Mouse (Mus musculus) skeletal muscle tissue, adult 2 months (tissue): ENCODE measurements around the gene Wdr83os.
"Not testable (repeated sequence)": the region's sequence is repeated elsewhere in the genome, so short reads cannot be mapped to it uniquely, and the experiment has no call there.

Experiments used
- DNase-seq: peaks from one replicate; pipeline ENCODE4 v3.0.0-alpha.2; 2012; ENCODE audit warnings: low read depth, low spot score

Gene Wdr83os

DNA sequence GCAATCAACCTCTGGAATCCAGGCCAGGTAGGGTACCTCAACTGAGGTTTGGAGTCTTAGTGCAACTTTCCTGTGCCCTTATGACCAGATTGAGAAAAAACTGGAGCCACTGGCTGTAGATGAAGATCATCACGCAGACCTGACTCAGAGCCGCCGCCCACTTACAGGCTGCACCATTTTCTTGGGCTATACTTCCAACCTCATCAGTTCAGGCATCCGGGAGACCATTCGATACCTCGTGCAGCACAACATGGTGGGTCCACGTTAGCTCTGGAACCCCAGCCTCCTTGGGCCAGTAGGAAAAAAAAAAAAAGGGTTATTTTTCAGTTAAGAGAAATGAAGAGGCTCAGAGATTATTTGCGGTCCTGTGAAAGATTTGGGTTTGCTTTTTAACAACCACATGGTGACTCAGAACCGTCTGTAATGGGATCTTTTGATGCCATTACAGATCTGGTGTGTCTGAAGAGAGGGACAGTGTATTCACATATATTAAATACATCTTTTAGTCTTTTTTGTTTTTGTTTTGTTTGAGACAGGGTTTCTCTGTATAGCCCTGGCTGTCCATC is 8.1 kb upstream of the Wdr83os start:
- DNase-seq, result no peak

DNA sequence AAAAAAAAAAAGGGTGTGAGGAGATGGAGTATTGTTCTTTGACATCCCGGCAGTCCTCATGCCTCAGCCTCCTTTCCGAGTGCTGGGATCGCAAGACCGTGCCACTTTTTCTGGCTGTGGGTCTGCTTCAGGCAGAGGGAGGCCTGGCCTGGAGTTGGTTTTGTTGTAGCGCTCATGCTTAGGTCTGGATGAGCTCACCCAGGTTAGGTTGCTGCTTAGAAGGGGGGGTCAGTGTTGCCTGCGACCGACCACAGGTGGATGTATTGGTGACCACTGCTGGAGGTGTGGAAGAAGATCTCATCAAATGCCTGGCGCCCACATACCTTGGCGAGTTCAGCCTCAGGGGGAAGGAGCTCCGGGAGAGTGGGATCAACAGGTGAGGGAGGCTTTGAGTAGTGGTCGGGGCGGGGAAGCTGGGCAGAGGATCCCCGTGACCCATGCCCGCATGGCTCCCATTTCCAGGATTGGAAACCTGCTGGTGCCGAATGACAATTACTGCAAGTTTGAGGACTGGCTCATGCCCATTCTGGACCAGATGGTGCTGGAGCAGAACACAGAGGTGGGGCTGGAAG is 7.4 kb upstream of the Wdr83os start:
- DNase-seq, result no peak

DNA sequence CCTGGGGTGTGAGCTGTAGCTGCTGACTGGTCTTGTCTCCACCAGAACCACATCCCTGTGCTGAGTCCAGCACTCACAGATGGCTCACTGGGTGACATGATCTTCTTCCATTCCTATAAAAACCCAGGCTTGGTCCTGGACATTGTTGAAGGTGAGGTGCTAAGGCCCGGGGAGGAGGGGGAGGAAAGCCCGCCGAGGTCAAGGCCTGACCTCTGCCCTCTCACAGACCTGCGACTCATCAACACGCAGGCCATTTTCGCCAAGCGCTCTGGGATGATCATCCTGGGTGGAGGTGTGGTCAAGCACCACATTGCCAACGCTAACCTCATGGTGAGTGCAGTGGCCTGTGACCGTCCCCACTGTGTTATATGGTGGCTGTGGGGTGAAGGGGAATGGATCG is 6.4 kb upstream of the Wdr83os start:
- DNase-seq, result no peak

DNA sequence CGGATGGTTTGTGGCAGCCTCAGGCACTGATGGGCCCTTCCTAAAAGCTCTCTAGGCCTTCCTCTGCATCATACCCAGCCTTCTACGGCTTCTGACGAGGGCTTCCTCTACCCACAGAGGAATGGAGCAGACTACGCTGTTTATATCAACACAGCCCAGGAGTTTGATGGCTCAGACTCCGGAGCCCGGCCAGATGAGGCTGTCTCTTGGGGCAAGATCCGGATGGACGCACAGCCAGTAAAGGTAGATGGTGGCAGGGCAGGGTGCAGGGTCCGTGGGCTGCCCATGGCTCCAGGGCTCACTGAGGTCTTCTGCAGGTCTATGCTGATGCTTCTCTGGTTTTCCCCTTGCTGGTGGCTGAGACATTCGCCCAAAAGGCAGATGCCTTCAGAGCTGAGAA is 5.9 kb upstream of the Wdr83os start:
- no peak for DNase-seq

DNA sequence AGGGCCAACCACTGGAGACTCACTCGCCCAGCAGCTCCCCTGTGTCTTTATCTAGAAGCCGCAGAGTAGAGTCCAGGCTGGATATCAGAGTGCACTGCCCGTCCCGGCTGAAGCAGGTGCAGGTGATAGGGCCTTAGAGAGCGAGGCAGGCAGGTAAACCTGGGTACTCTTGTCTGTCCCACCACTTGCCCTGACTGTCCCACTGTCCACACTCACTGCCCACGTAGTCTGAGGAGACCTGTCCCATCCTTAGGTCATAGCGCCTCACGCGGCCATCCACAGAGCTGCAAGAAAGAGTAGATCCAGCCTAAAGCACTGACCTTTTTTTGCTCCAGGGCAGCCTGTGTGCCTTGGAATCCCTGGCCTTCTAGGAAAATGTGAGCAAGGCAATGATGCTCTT is 4.5 kb upstream of the Wdr83os start:
- DNase-seq, result no peak

DNA sequence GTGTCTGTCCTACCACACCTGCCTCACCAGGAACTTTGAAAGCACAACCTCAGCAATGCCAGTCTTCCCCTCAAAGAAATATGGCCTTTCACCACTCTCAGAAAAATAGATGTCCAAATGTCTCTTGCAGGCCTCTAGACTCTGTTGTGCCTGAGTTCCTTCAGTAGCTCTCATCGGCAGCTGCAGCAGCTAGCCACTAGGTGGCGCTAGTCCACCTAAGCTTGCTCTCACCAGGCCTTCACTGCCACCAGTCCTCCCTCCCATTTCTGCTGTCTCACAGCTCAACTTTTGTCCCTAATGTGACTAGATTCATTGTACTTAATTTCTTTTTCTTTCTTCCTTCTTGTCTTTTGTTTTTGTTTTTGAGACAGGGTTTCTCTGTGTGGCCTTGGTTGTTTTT is 3.5 kb upstream of the Wdr83os start:
- peak; percentile 82 for DNase-seq

DNA sequence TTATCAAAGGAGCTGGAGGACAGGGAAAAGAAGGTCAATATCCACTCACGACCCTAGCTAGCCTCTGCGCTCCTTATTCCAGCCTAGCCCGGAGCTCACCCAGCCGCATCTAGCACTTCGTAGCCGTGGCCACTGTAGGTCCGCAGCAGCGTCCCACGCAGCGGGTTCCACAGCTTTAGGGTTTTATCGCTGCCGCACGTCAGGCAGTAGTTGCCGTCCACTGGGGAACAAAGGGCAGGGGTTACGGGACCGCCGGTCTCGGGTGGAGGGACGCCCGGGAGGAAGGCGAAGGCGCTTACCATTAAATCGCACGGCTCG is 367 bp upstream of the Wdr83os start:
- no peak for DNase-seq

DNA sequence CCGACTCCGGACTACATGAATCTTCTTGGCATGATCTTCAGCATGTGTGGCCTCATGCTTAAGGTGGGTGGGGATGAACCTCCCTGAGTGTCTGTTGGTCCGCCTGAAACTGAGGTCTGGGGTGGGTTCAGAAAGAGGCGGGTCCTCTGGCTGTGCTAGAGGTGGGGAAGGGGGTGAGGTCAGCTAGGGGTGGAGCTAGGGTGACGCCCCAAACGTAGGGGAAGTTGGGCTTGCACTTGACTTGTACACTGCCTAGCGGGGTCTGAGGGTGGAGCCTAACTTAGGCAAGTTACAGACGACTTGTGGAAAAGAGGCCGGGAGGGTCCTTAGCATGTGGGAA is 646 bp downstream of the Wdr83os start, which contains the start of gene Wdr83:
Gene Wdr83 (minus strand): TSS at position 91 of the 340 bp plus-strand sequence.
- no peak for DNase-seq

DNA sequence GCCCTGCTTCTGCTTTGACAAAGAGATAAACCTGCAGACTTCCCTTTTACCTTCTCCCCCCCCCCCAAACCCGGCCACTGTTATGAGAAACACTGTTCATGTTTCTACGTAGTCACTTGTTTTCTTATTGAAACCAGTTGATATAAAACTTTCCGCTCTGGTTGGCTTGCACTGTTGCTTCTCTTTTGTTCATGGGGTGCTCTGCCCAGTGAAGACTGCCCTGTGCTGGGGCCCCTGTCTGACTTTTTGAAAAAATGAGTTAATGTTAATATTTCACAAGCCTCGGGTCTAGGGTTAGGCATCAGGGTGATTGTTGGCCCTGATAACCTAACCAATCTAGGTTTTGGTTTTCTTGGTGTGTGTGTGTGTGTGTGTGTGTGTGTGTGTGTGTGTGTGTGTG is 1.6 kb downstream of the Wdr83os start:
- DNase-seq, result not testable (repeated sequence)

DNA sequence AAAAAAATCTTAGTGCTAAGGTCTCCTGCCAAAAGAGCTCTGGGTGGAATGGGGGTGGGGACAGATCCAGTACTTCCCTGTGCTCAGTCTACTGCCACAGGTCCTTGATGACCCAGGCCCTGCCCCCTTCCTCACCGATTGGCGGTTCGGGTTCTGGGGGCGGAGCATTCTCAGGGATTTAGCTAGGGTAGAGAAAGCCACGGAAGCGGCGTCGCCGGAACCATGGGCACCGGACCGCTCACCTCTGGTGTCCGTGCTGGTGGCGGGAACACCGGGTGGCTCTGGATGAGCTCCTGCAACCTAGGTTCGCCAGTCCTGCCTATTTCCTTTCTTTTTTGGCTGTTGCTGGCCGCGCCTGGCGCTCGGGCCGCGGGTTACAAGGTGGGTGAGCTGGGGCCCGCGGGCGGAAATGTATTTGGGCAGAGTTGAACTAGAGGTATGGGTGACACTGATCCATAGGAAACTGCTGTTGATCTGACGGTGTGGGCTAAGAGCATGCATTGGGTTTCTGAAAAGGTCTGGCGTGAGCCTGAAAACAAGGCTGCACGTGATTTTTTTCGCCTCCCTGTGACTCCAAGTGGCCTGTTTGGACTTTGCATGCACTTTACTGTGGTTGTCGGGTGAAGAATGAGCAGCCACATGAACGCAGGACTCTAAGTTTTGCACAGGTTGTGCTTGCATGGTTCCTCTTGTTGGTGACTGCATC is 2.7 kb downstream of the Wdr83os start, which contains the start of gene Man2b1:
Gene Man2b1 (plus strand): TSS at position 163 of the 706 bp plus-strand sequence.
- DNase-seq, result peak; percentile 83

DNA sequence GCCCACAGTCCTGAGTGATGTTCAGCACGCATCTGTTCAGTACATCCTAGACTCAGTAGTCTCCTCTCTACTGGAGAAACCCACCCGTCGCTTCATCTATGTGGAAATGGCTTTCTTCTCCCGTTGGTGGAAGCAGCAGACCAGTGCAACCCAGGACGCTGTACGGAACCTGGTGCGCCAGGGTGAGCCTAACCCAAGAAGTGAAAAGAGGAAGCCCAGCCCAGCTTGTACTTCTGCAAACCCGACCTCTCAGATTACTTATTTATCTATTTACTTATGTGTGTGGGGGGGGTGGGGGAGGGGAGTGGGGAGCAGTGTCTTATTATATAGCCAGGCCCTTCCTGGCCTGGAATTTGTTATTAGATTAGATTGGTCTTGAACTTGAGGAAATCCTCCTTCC is 4.1 kb downstream of the Wdr83os start:
- no peak for DNase-seq

DNA sequence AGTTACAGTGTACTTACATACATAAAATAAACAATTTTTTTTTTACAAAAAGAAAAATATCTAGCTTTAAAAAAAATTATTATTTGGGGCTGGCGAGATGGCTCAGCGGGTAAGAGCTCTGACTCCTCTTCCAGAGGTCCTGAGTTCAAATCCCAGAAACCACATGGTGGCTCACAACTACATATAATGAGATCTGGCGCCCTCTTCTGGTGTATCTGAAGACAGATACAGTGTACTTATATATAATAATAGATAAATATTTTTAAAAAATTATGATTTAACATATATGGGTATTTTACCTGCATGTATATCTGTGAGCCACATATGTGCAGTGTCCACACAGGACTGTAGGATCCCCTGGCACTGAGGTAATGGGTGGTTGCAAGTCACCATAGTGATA is 5.7 kb downstream of the Wdr83os start:
- DNase-seq, result no peak

DNA sequence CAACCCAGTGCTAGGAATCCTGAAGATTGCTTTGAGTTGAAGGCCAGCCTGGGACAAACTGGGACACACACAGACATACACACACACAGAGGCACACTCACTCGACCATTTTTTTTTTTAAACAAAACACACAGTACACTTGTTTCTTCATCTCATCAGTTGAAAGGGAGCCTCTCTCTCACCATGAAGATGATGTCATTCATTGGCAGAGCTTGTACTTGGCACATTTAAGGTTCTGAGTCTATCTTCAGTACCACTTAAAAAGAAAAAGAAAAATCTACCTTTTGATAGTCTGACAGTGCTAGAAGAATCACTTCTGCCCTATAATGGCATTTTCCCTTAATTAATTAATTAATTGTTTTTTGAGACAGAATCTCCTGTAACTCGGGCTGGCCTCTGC is 8.2 kb downstream of the Wdr83os start:
- no peak for DNase-seq

DNA sequence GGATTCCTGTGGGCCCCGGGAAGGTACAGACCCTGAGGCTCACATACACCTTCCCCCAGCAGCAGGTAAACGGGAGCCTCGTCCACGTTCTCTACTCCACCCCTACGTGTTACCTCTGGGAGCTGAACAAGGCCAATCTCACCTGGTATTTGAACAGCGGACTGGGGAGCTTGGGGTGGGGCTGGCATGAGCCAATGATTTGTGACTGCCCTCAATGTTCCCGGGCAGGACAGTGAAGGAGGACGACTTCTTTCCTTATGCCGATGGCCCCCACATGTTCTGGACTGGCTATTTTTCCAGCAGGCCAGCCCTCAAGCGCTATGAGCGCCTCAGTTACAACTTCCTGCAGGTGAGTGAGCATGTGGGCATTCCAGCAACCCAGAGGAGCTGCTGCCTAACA is 10.3 kb downstream of the Wdr83os start:
- no peak for DNase-seq

DNA sequence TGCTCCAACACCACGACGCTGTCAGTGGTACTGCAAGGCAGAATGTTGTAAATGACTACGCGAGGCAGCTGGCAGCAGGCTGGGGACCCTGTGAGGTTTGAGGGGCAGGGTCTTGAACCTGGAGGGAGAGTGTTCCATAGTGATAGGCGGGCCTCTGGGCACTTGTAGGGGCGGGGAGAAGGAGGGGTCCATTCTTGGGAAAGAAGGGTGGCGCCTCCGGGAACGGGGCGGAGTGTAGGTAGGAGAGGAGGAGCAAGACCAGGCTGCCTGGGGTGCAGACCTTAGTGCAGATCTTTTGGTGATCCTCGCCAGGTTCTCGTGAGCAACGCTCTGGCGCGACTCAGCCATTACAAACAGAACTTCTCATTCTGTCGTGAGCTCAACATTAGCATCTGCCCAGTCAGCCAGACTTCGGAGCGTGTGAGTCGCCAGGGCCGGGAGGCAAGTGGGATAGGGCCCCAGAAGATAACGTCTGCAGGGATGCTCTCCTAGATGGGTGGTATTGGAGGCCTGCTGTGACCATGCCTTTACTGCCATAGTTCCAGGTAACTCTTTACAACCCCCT is 11.1 kb downstream of the Wdr83os start:
- DNase-seq, result no peak

DNA sequence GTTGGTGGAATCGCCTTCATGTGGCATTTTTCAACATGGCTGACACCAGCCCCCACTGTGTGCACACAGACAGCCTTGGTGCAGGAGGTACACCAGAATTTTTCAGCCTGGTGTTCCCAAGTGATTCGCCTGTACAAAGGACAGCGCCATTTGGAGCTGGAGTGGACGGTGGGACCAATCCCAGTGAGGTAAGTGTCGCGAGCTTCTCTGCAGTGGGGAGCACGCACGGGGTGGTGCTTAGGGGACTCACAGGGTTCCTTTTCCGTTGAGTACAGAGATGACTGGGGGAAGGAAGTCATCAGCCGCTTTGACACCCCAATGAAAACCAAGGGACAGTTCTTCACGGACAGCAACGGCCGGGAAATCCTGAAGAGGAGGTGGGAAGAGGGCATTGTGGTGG is 14.5 kb downstream of the Wdr83os start:
- no peak for DNase-seq

DNA sequence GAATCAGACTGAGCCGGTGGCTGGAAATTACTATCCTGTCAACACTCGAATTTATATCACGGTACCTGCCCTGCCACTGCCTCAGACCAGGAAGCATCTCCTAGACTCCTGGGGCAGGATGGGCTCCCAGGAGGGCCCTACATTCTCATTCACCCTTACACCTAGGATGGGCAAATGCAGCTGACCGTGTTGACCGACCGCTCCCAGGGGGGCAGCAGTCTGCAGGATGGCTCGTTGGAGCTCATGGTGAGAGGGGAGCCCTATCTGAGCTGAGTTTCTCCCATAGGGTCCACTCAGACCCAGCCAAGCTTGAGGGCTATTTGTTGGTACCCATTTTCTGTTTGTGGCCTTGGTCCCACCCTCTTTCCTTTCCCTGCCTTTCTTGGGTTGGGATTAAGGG is 15.0 kb downstream of the Wdr83os start:
- no peak for DNase-seq

DNA sequence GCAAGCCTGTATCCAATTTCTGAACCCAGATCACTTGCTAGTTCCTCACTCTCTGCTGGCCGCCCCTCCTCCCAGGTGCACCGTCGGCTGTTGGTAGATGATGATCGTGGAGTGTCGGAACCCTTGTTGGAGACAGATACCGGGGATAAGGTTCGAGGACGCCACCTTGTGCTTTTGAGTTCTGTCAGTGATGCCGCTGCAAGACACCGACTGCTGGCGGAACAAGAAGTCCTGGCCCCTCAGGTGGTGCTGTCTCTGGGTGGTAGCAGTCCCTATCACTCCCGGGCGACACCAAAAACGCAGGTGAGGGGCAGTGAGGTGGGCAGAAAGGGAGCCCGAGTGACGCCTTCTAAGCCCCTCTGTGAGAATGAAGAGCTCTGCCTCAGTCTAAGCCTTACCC is 15.7 kb downstream of the Wdr83os start:
- DNase-seq, result no peak

DNA sequence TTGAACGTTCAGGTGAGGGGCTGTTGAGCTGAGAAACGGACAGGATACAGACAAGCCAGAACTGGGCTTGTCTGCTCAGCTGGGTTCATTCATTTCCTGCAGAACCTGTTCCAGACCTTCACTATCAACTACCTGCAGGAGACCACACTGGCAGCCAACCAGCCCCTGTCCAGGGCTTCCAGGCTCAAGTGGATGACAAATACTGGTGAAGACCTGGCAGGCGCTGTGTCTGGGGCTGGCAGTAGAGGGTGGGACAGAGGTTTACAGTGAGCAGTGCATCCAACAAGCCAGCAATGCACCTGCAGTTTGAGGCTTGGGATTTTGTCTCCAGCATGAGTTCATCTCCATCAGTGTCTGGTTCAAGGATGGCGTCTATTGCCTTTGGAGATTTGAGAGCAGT is 16.3 kb downstream of the Wdr83os start:
- no peak for DNase-seq

DNA sequence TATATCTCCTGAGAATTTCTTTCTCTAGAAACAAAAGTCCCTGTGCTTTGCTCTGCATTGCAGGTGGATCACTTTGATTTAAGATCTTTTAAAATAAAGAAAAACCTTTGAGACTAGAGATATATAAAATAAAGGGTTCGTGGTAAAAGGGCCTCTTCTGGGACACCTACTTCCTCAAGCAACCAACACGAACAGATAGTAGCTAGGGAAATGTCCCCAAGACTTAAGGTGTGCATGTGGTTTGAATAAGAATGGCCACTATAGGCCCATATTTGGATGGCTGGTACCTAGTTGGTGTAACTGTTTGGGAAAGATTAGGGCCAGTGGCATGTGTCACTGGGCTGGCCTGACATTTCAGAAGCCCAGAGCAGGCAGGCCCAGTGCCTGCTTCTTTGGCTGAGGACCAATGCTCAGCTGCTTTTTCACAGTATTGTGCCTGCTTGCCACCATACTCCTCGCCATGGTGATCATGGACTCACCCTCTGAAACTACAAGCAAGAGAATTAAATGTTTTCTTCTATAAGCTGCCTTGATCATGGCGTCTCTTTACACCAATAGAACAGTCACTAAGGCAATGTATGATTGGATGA is 19.6 kb downstream of the Wdr83os start:
- DNase-seq, result no peak

DNA sequence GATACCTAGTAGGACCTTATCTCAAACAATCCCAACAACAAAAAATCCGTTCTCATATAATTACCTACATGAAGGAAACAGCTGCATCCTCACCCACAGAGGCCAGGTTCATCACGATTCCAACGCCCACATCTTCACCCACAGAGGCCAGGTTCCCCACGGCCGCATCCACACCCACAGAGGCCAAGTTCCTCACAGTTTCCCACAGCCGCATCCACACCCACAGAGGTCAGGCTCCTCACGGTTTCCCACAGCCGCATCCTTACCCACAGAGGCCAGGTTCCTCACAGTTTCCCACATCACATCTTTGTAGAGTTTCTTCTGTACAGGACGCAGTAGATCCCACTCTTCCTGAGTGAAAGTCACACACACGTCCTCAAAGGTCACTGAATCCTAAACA is 32.7 kb downstream of the Wdr83os start:
- no peak for DNase-seq

DNA sequence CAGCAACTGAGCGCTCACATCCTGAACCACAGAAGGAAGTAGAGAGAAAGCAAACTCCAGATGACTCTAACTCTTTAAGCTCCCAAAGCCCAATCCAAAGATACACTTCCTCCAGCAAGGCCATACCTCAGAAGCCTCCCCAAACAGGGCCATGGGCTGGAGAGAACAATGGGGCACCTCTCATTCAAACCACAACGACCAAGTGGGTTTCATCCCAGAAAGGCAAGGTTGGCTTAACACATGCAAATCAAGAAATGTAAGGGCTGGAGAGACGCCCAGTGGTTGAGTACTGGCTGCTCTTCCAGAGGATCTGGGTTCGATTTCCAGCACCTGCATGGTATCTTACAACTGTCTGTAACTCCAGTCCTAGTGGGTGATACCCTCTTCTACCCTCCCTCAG is 35.0 kb downstream of the Wdr83os start:
- no peak for DNase-seq

DNA sequence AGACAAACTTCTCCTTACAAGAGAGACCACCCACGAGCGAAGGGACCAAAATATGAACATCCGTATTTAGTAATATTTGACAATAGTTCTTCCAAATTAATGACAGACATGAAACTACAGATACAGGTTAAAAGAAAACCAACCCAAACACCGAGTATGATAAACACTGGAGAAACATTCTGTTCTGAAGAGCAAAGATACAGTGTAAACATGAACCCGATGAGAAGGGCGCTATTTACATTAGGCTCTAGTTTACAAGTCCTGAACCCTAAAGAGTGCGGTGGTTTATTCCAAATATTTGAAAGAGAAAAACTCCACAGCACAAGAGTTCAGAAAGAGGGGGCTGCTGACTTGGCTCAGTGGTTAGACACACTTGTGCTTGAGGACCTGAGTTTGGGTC is 36.4 kb downstream of the Wdr83os start:
- DNase-seq, result no peak
